ENCODE assay signal across 28 mouse cellular contexts in genomic region chr12:71570116-71570515, GRCm38 (mm10).
DNase-seq lines count a peak whose midpoint lies in the region; ATAC-seq lines count a peak whose summit lies in the region.
"Had no signal": no experiment of that assay in that cellular context is flagged by ENCODE, and none has a peak within 500 bp of the region (broad histone marks: within the 10 kb centered on the region; RNA-seq: fewer than 3 reads in every experiment).

No protein-coding gene starts in this region.

- H3K36me3 ChIP-seq in forebrain, embryonic 15.5 days: no peaks in the 10 kb centered on the region
- no peaks in the 10 kb centered on the region for H3K36me3 ChIP-seq in forebrain, embryonic 14.5 days (ENCODE audit: control insufficient read depth, insufficient read depth, low read length)
- H3K36me3 ChIP-seq in liver, embryonic 11.5 days (ENCODE audit: control insufficient read depth, insufficient read depth, low read length): no peaks in the 10 kb centered on the region
- no peaks in the 10 kb centered on the region for H3K36me3 ChIP-seq in liver, embryonic 12.5 days
- no peaks in the 10 kb centered on the region for H3K36me3 ChIP-seq in embryonic facial prominence, embryonic 14.5 days (ENCODE audit: control insufficient read depth, insufficient read depth, low read length)
- H3K36me3 ChIP-seq in limb, embryonic 13.5 days: no peaks in the 10 kb centered on the region
- H3K36me3 ChIP-seq: forebrain, embryonic 12.5 days; hindbrain, embryonic 10.5 days; midbrain, embryonic 15.5 days had no signal

- 86% methylated on average over 2 of the region's 2 CpGs for WGBS in forebrain, embryonic 15.5 days
- WGBS in forebrain, embryonic 14.5 days: 72% methylated on average over 2 of the region's 2 CpGs
- 78% methylated on average over 2 of the region's 2 CpGs for WGBS in liver, embryonic 11.5 days
- WGBS in liver, embryonic 12.5 days (ENCODE audit: insufficient replicate concordance): 59% methylated on average over 2 of the region's 2 CpGs
- 76% methylated on average over 2 of the region's 2 CpGs for WGBS in embryonic facial prominence, embryonic 14.5 days
- 70% methylated on average over 2 of the region's 2 CpGs for WGBS in limb, embryonic 13.5 days

- H3K9ac ChIP-seq in forebrain, embryonic 15.5 days (replicated peaks): no peak overlapping the region
- H3K9ac ChIP-seq in forebrain, embryonic 14.5 days (ENCODE audit: low read length): no peak overlapping the region
- H3K9ac ChIP-seq in liver, embryonic 11.5 days (ENCODE audit: low read depth, low read length): no peak overlapping the region
- H3K9ac ChIP-seq in liver, embryonic 12.5 days: no peak overlapping the region
- no peak overlapping the region for H3K9ac ChIP-seq in embryonic facial prominence, embryonic 14.5 days (ENCODE audit: low read depth, low read length)
- no peak overlapping the region for H3K9ac ChIP-seq in limb, embryonic 13.5 days
- H3K9ac ChIP-seq: forebrain, embryonic 12.5 days; liver, postnatal 0 days; midbrain, embryonic 15.5 days had no signal

- no peak for ATAC-seq in forebrain, embryonic 15.5 days (replicated peaks)
- ATAC-seq in forebrain, embryonic 14.5 days: no peak
- no peak for ATAC-seq in liver, embryonic 11.5 days (replicated peaks; ENCODE audit: low FRiP score)
- ATAC-seq in liver, embryonic 12.5 days: no peak
- ATAC-seq in embryonic facial prominence, embryonic 14.5 days (ENCODE audit: low read depth): no peak
- ATAC-seq in limb, embryonic 13.5 days (ENCODE audit: low FRiP score, low read depth): no peak
- ATAC-seq in activated CD4-positive, CD25-positive, alpha-beta regulatory T cell, adult 4 months: no peak
- ATAC-seq: intestine, postnatal 0 days; liver, postnatal 0 days; midbrain, embryonic 15.5 days; Patski had no signal

- H3K4me2 ChIP-seq in forebrain, embryonic 15.5 days (replicated peaks): no peak overlapping the region
- no peak overlapping the region for H3K4me2 ChIP-seq in forebrain, embryonic 14.5 days (ENCODE audit: low read length)
- H3K4me2 ChIP-seq in liver, embryonic 11.5 days: no peak overlapping the region
- no peak overlapping the region for H3K4me2 ChIP-seq in liver, embryonic 12.5 days
- H3K4me2 ChIP-seq in embryonic facial prominence, embryonic 14.5 days (ENCODE audit: low read depth, low read length): no peak overlapping the region
- no peak overlapping the region for H3K4me2 ChIP-seq in limb, embryonic 13.5 days (replicated peaks)
- H3K4me2 ChIP-seq: forebrain, embryonic 12.5 days; midbrain, embryonic 15.5 days had no signal

- DNase-seq in forebrain, embryonic 14.5 days (ENCODE audit: low spot score): no peak
- DNase-seq in liver, embryonic 11.5 days (ENCODE audit: low spot score): peak; percentile 15
- no peak for DNase-seq in embryonic facial prominence, embryonic 14.5 days (ENCODE audit: low spot score)
- DNase-seq in left cerebral cortex, postnatal 36 days (ENCODE audit: low spot score in 2 of 2): no peak
- DNase-seq: adrenal gland, postnatal 14 days; cerebellum, adult 18-20 months; gastrocnemius, adult 2 months; heart, postnatal 14 days; kidney, adult 9 months; kidney, postnatal 10 days; layer of hippocampus, adult 9-11 months; liver, postnatal 0 days; lung, postnatal 4 days; right cerebral cortex, postnatal 4 days; thymus, adult 18-20 months; thymus, postnatal 25 days had no signal

- peak overlapping the region; percentile 72; the same call in 1 of the 2 replicates for H3K27ac ChIP-seq in forebrain, embryonic 15.5 days (replicated peaks)
- no peak overlapping the region; the same call in 1 of the 2 replicates for H3K27ac ChIP-seq in forebrain, embryonic 14.5 days (ENCODE audit: low read depth, low read length)
- no peak overlapping the region for H3K27ac ChIP-seq in liver, embryonic 11.5 days (ENCODE audit: low read depth, low read length)
- no peak overlapping the region for H3K27ac ChIP-seq in liver, embryonic 12.5 days
- peak overlapping the region; percentile 62 for H3K27ac ChIP-seq in embryonic facial prominence, embryonic 14.5 days (replicated peaks; ENCODE audit: low read depth, low read length)
- peak overlapping the region; percentile 69 for H3K27ac ChIP-seq in limb, embryonic 13.5 days
- H3K27ac ChIP-seq: forebrain, embryonic 12.5 days; gastrocnemius, adult 2 months; midbrain, embryonic 15.5 days; stomach, postnatal 0 days had no signal

- no peaks in the 10 kb centered on the region for H3K9me3 ChIP-seq in forebrain, embryonic 15.5 days
- H3K9me3 ChIP-seq in forebrain, embryonic 14.5 days (replicated peaks; ENCODE audit: control insufficient read depth, low read length): no peaks in the 10 kb centered on the region
- no peaks in the 10 kb centered on the region for H3K9me3 ChIP-seq in liver, embryonic 11.5 days (ENCODE audit: control insufficient read depth, low read length)
- H3K9me3 ChIP-seq in liver, embryonic 12.5 days (replicated peaks): no peaks in the 10 kb centered on the region
- no peaks in the 10 kb centered on the region for H3K9me3 ChIP-seq in embryonic facial prominence, embryonic 14.5 days (ENCODE audit: control insufficient read depth, low read length)
- no peaks in the 10 kb centered on the region for H3K9me3 ChIP-seq in limb, embryonic 13.5 days
- H3K9me3 ChIP-seq: forebrain, embryonic 12.5 days; hindbrain, embryonic 10.5 days; megakaryocyte, embryonic 14.5 days; midbrain, embryonic 15.5 days had no signal

- no peaks in the 10 kb centered on the region for H3K27me3 ChIP-seq in forebrain, embryonic 15.5 days
- H3K27me3 ChIP-seq in forebrain, embryonic 14.5 days (replicated peaks; ENCODE audit: control insufficient read depth, insufficient read depth, low read length): no peaks in the 10 kb centered on the region
- no peaks in the 10 kb centered on the region for H3K27me3 ChIP-seq in liver, embryonic 11.5 days (replicated peaks; ENCODE audit: control insufficient read depth, insufficient read depth, low read length)
- no peaks in the 10 kb centered on the region for H3K27me3 ChIP-seq in liver, embryonic 12.5 days (replicated peaks)
- H3K27me3 ChIP-seq in embryonic facial prominence, embryonic 14.5 days (replicated peaks; ENCODE audit: control insufficient read depth, insufficient read depth, low read length): no peaks in the 10 kb centered on the region
- H3K27me3 ChIP-seq in limb, embryonic 13.5 days: peaks cover 8% of the 10 kb centered on the region; the same call in 1 of the 2 replicates
- H3K27me3 ChIP-seq: forebrain, embryonic 12.5 days; megakaryocyte, embryonic 14.5 days; midbrain, embryonic 15.5 days; Patski had no signal

- peaks cover 53% of the 10 kb centered on the region for H3K4me1 ChIP-seq in forebrain, embryonic 15.5 days
- H3K4me1 ChIP-seq in forebrain, embryonic 14.5 days (ENCODE audit: control insufficient read depth, insufficient read depth, low read length): peaks cover 24% of the 10 kb centered on the region
- no peaks in the 10 kb centered on the region for H3K4me1 ChIP-seq in liver, embryonic 11.5 days (replicated peaks; ENCODE audit: control insufficient read depth, insufficient read depth, low read length)
- no peaks in the 10 kb centered on the region; the same call in 1 of the 2 replicates for H3K4me1 ChIP-seq in liver, embryonic 12.5 days
- H3K4me1 ChIP-seq in embryonic facial prominence, embryonic 14.5 days (ENCODE audit: control insufficient read depth, insufficient read depth, low read length): peaks cover 10% of the 10 kb centered on the region; the same call in 1 of the 2 replicates
- peaks cover 25% of the 10 kb centered on the region for H3K4me1 ChIP-seq in limb, embryonic 13.5 days
- H3K4me1 ChIP-seq: megakaryocyte, embryonic 14.5 days had no signal

- intact Hi-C loops in left cerebral cortex, postnatal 36 days (cut with DNase I): loop anchor here (10.0 kb wide), 1 partner anchor 255 kb away; no protein-coding TSS in a partner anchor

- no peak overlapping the region for H3K4me3 ChIP-seq in forebrain, embryonic 15.5 days
- no peak overlapping the region for H3K4me3 ChIP-seq in forebrain, embryonic 14.5 days (ENCODE audit: low read depth, low read length)
- no peak overlapping the region for H3K4me3 ChIP-seq in liver, embryonic 11.5 days (ENCODE audit: low read depth, low read length)
- no peak overlapping the region for H3K4me3 ChIP-seq in liver, embryonic 12.5 days
- H3K4me3 ChIP-seq in embryonic facial prominence, embryonic 14.5 days (ENCODE audit: low read depth, low read length): no peak overlapping the region
- no peak overlapping the region for H3K4me3 ChIP-seq in limb, embryonic 13.5 days
- H3K4me3 ChIP-seq: erythroblast, embryonic 14.5 days; forebrain, embryonic 12.5 days; gastrocnemius, adult 2 months; hindbrain, embryonic 10.5 days; megakaryocyte, embryonic 14.5 days; midbrain, embryonic 15.5 days had no signal

Comparison
In these comparisons a context has a peak if more than half of its experiments do, and no peak if none do; other contexts are left out.
1. H3K27ac ChIP-seq: peak in forebrain, embryonic 15.5 days (single experiment), embryonic facial prominence, embryonic 14.5 days (single experiment) and limb, embryonic 13.5 days (single experiment); none in forebrain, embryonic 14.5 days (single experiment), liver, embryonic 11.5 days (single experiment) and liver, embryonic 12.5 days (single experiment).